Mouse (Mus musculus) liver, postnatal 0 days (tissue): ENCODE data around the gene Ube2q2. TPM values are rescaled to one million over a fixed set of nuclear protein-coding genes. Genes with fewer than 3 reads are reported as not detected.
"Not testable (repeated sequence)": the region's sequence is repeated elsewhere in the genome, so short reads cannot be mapped to it uniquely, and the experiment has no call there.

Experiments used
- ATAC-seq: fragments of 200-750 bp; cut with Nextera tagmentation; 2 replicates; pipeline ENCODE4 v1.8.0; 2017; ENCODE audit warnings: mild to moderate bottlenecking, moderate library complexity
- DNase-seq: peaks from one replicate; pipeline ENCODE4 v3.0.0-alpha.2; 2016
- H3K27ac ChIP-seq: fragments of 300-500 bp; sonication (generic); 2 replicates; pipeline ENCODE4 v1.5.1; 2014; ENCODE audit warnings: antibody characterized with exemption, moderate library complexity, mild to moderate bottlenecking, low read depth
- H3K27me3 ChIP-seq: fragments of 300-500 bp; sonication (generic); 2 replicates; pipeline ENCODE4 v1.6.1; 2014; ENCODE audit warnings: low read length, control low read depth, mixed read lengths; ENCODE audit not compliant: insufficient read depth
- H3K36me3 ChIP-seq: fragments of 300-500 bp; sonication (generic); replicated peaks from 2 replicates; pipeline ENCODE4 v1.6.1; 2014; ENCODE audit warnings: mild to moderate bottlenecking, control low read depth, low read length, moderate library complexity, mixed read lengths; ENCODE audit not compliant: insufficient read depth
- H3K4me1 ChIP-seq: fragments of 300-500 bp; sonication (generic); 2 replicates; pipeline ENCODE4 v1.6.1; 2014; ENCODE audit warnings: antibody characterized with exemption, mild to moderate bottlenecking, control low read depth; ENCODE audit not compliant: insufficient read depth
- H3K4me2 ChIP-seq: fragments of 300-500 bp; sonication (generic); 2 replicates; pipeline ENCODE4 v1.6.1; 2014; ENCODE audit warnings: low read depth, mild to moderate bottlenecking, low read length, moderate library complexity, mixed read lengths
- H3K4me3 ChIP-seq: fragments of 300-500 bp; sonication (generic); 2 replicates; pipeline ENCODE4 v1.5.1; 2014; ENCODE audit warnings: low read depth, low read length
- H3K9ac ChIP-seq: fragments of 300-500 bp; sonication (generic); replicated peaks from 2 replicates; pipeline ENCODE4 v1.6.1; 2014; ENCODE audit warnings: mild to moderate bottlenecking, moderate library complexity
- H3K9me3 ChIP-seq: fragments of 300-500 bp; sonication (generic); 2 replicates; pipeline ENCODE4 v1.6.1; 2016; ENCODE audit warnings: mild to moderate bottlenecking, control low read depth, low read length, mixed read lengths
- CTCF ChIP-seq: sonication (generic); IDR thresholded peaks from 2 replicates; pipeline ENCODE4 v1.5.1; 2016; ENCODE audit warnings: antibody characterized with exemption, low read depth
- EP300 ChIP-seq: IDR thresholded peaks from 2 replicates; pipeline ENCODE4 v1.6.1; 2016; ENCODE audit warnings: antibody characterized with exemption, low read depth, mild to moderate bottlenecking
- WGBS: fragments of 180-500 bp; shearing (Covaris S2); extraction: QIAGEN DNeasy Blood & Tissue Kit; methylation state at CpG from one replicate; pipeline ENCODE4 v1.1.7; 2014; ENCODE audit not compliant: insufficient replicate concordance; 5-methylcytosine and 5-hydroxymethylcytosine counted together
- polyA plus RNA-seq: library from polyadenylated mRNA; unstranded; fragments of >200 nt; fragmentation: Nextera tagmentation; extraction: Ambion mirVana; gene quantifications from 2 replicates; pipeline ENCODE4 v1.2.1, GENCODE M21; 2015

Gene Ube2q2
- polyA plus RNA-seq, 1 experiment from 2014 or later = 8.3 TPM

GRCm38 (mm10) chr9:55248465-55248864, 99.8 kb downstream of the Ube2q2 start:
- no peak for ATAC-seq
- no peak overlapping the region for H3K4me2 ChIP-seq
- H3K4me3 ChIP-seq = no peak overlapping the region
- TF ChIP-seq EP300 (no peak), CTCF (no peak)
- no peak overlapping the region for H3K9ac ChIP-seq
- 49% methylated on average over 4 of the region's 4 CpGs for WGBS
- no peak overlapping the region for H3K27ac ChIP-seq
- H3K27me3 ChIP-seq = no peaks in the 10 kb centered on the region
- no peak for DNase-seq
- H3K4me1 ChIP-seq = no peaks in the 10 kb centered on the region; the same call in 1 of the 2 replicates
- no peaks in the 10 kb centered on the region for H3K9me3 ChIP-seq
- H3K36me3 ChIP-seq = no peaks in the 10 kb centered on the region

- Histone ChIP-seq H3K4me2 (no peak overlapping the region), H3K36me3 (no peaks in the 10 kb centered on the region), H3K4me3 (no peak overlapping the region), H3K4me1 (no peaks in the 10 kb centered on the region), H3K27me3 (no peaks in the 10 kb centered on the region), H3K27ac (peak overlapping the region; percentile 20; the same call in 1 of the 2 replicates), H3K9ac (no peak overlapping the region), H3K9me3 (no peaks in the 10 kb centered on the region)
- no peak for TF ChIP-seq EP300
- no peak for TF ChIP-seq CTCF
- WGBS = 67% methylated on average over 6 of the region's 6 CpGs
- peak; percentile 84 for ATAC-seq
- DNase-seq = no peak
Measured at GRCm38 (mm10) chr9:55250595-55251247, 102.1 kb downstream of the Ube2q2 start.

- peak; percentile 60 for TF ChIP-seq CTCF
- H3K9ac ChIP-seq = not testable (repeated sequence)
Measured at GRCm38 (mm10) chr9:55252097-55252496, 103.4 kb downstream of the Ube2q2 start.

GRCm38 (mm10) chr9:55253849-55254248, 105.2 kb downstream of the Ube2q2 start:
- Histone ChIP-seq H3K27me3 (no peaks in the 10 kb centered on the region), H3K4me3 (no peak overlapping the region), H3K4me2 (no peak overlapping the region), H3K9me3 (no peaks in the 10 kb centered on the region), H3K4me1 (no peaks in the 10 kb centered on the region), H3K36me3 (no peaks in the 10 kb centered on the region), H3K27ac (no peak overlapping the region), H3K9ac (no peak overlapping the region)
- DNase-seq (no peak), ATAC-seq (no peak)
- TF ChIP-seq CTCF (no peak), EP300 (no peak)
- WGBS = 23% methylated on average over 1 of the region's 1 CpGs

More at GRCm38 (mm10) chr9:55252097-55252496, 103.4 kb downstream of the Ube2q2 start:
- not testable (repeated sequence) for H3K4me2 ChIP-seq, H3K27ac ChIP-seq, H3K36me3 ChIP-seq, H3K4me1 ChIP-seq, H3K27me3 ChIP-seq, DNase-seq, H3K9me3 ChIP-seq, H3K4me3 ChIP-seq
- WGBS = 48% methylated on average over 2 of the region's 2 CpGs
- peak; percentile 29; the same call in 1 of the 2 replicates for ATAC-seq

GRCm38 (mm10) chr9:55255056-55255455, 106.4 kb downstream of the Ube2q2 start:
- H3K4me1 ChIP-seq = no peaks in the 10 kb centered on the region
- no peak overlapping the region for H3K4me2 ChIP-seq
- no peaks in the 10 kb centered on the region for H3K27me3 ChIP-seq
- H3K9ac ChIP-seq = no peak overlapping the region
- no peak overlapping the region for H3K4me3 ChIP-seq
- ATAC-seq = no peak
- H3K27ac ChIP-seq = peak overlapping the region; percentile 60; the same call in 1 of the 2 replicates
- 72% methylated on average over 5 of the region's 5 CpGs for WGBS
- DNase-seq = no peak
- no peaks in the 10 kb centered on the region for H3K9me3 ChIP-seq
- TF ChIP-seq EP300 = no peak
- no peak for TF ChIP-seq CTCF
- H3K36me3 ChIP-seq = no peaks in the 10 kb centered on the region

- no peaks in the 10 kb centered on the region for H3K9me3 ChIP-seq
- ATAC-seq = peak; percentile 40; the same call in 1 of the 2 replicates
Measured at GRCm38 (mm10) chr9:55255604-55256003, 107.0 kb downstream of the Ube2q2 start.

More at GRCm38 (mm10) chr9:55255604-55256003, 107.0 kb downstream of the Ube2q2 start:
- 44% methylated on average over 4 of the region's 4 CpGs for WGBS
- DNase-seq = no peak
- no peak overlapping the region for H3K4me2 ChIP-seq
- TF ChIP-seq CTCF (no peak), EP300 (0 out of 2 replicates have a peak, but pooled peaks have one; percentile 24)
- no peaks in the 10 kb centered on the region for H3K36me3 ChIP-seq
- H3K4me1 ChIP-seq = no peaks in the 10 kb centered on the region
- H3K27me3 ChIP-seq = no peaks in the 10 kb centered on the region
- peak overlapping the region; percentile 42; the same call in 1 of the 2 replicates for H3K27ac ChIP-seq
- no peak overlapping the region for H3K9ac ChIP-seq
- no peak overlapping the region for H3K4me3 ChIP-seq
